31 mouse cellular contexts compared by ENCODE assay signal in the genomic region with DNA sequence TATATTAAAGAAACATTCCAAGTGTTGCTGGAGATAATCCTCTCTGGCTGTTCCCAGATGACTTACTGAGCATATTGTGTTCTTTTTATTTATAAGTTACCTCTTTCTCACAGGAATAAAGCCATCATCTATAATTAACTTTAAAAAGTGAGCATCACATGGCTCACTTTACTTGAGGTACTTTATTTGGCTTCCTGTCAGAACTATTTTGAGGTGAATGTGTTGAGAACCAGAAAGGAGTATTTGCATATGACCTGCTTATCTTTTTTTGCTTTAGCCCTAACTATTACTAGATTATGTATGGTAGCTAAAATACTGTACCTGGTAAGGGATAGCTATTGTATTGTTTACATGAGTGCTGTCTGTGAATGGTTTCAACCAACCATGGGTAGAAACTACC.
"Had no signal": no experiment of that assay in that cellular context is flagged by ENCODE, and none has a peak within 500 bp of the region (broad histone marks: within the 10 kb centered on the region; RNA-seq: fewer than 3 reads in every experiment).

No protein-coding gene starts in this region.

- H3K4me3 ChIP-seq: heart, embryonic 12.5 days; heart, embryonic 13.5 days; heart, embryonic 15.5 days; hindbrain, embryonic 10.5 days; hindbrain, embryonic 12.5 days; hindbrain, embryonic 13.5 days; hindbrain, embryonic 15.5 days; intestine, embryonic 15.5 days; kidney, embryonic 15.5 days; layer of hippocampus, adult 2 months; left cerebral cortex, adult 2 months had no signal

- H3K27ac ChIP-seq: heart, embryonic 13.5 days; heart, embryonic 15.5 days; hindbrain, embryonic 10.5 days; hindbrain, embryonic 12.5 days; hindbrain, embryonic 13.5 days; hindbrain, embryonic 14.5 days; hindbrain, embryonic 15.5 days; hindbrain, postnatal 0 days; intestine, embryonic 15.5 days; kidney, embryonic 15.5 days; kidney, postnatal 0 days; layer of hippocampus, adult 2 months; left cerebral cortex, adult 2 months had no signal

- H3K9me3 ChIP-seq: heart, embryonic 12.5 days; heart, embryonic 13.5 days; heart, embryonic 15.5 days; hindbrain, embryonic 10.5 days; hindbrain, embryonic 12.5 days; hindbrain, embryonic 13.5 days; hindbrain, embryonic 15.5 days; intestine, embryonic 15.5 days; kidney, embryonic 15.5 days had no signal

- H3K4me1 ChIP-seq: heart, embryonic 15.5 days; hindbrain, embryonic 10.5 days; hindbrain, embryonic 12.5 days; hindbrain, embryonic 13.5 days; hindbrain, embryonic 15.5 days; intestine, embryonic 15.5 days; kidney, embryonic 15.5 days had no signal

- H3K9ac ChIP-seq: heart, embryonic 12.5 days; heart, embryonic 13.5 days; heart, embryonic 15.5 days; hindbrain, embryonic 12.5 days; hindbrain, embryonic 13.5 days; hindbrain, embryonic 14.5 days; hindbrain, embryonic 15.5 days; intestine, embryonic 15.5 days; kidney, embryonic 15.5 days had no signal

- DNase-seq: heart, postnatal 10 days; heart, postnatal 14 days; heart, postnatal 36 days; heart, postnatal 4 days; kidney, adult 11 months; kidney, adult 18-20 months; kidney, adult 2 months; kidney, adult 8-10 months; kidney, adult 9 months; kidney, postnatal 10 days; kidney, postnatal 14 days; kidney, postnatal 25 days; kidney, postnatal 36 days; kidney, postnatal 4 days; layer of hippocampus, adult 9-11 months; layer of hippocampus, postnatal 36 days had no signal

- H3K36me3 ChIP-seq: heart, embryonic 12.5 days; heart, embryonic 13.5 days; heart, embryonic 15.5 days; hindbrain, embryonic 10.5 days; hindbrain, embryonic 12.5 days; hindbrain, embryonic 13.5 days; hindbrain, embryonic 15.5 days; intestine, embryonic 15.5 days; kidney, embryonic 15.5 days had no signal

- H3K4me2 ChIP-seq: heart, embryonic 11.5 days; heart, embryonic 12.5 days; heart, embryonic 13.5 days; heart, embryonic 15.5 days; hindbrain, embryonic 12.5 days; hindbrain, embryonic 13.5 days; hindbrain, embryonic 14.5 days; hindbrain, embryonic 15.5 days; intestine, embryonic 15.5 days; kidney, embryonic 15.5 days had no signal

- H3K27me3 ChIP-seq: heart, embryonic 12.5 days; heart, embryonic 13.5 days; heart, embryonic 15.5 days; hindbrain, embryonic 12.5 days; hindbrain, embryonic 13.5 days; hindbrain, embryonic 15.5 days; intestine, embryonic 15.5 days; kidney, embryonic 15.5 days had no signal
